Mouse (Mus musculus) hindlimb bud, embryonic 11.5 days (tissue): ENCODE results near the gene Man2b2.

Experiments used
- DNase-seq: peaks from one replicate; pipeline ENCODE4 v3.0.0-alpha.2; 2012; ENCODE audit warnings: low read depth, low spot score; ENCODE audit errors: extremely low spot score

Gene Man2b2

DNA sequence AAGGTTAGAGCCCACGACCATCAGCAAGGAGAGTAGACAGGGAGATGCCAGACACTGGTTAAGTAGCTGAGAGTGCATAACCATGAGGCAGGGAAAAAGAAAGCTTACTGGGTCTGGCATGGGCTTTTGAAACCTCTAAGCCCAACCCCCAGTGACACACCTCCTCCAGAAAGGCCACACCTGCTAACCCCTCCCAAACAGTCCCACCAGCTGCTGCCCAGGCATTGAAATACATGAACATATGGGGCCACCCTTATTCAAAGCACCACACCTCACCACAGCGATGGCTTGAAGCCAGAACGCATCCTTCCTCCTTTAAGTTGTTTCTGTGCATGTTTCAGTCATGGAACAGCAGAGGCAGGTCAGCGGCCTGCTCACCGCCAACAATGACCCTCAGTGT, 57.9 kb downstream of the Man2b2 start:
- DNase-seq = no peak

DNA sequence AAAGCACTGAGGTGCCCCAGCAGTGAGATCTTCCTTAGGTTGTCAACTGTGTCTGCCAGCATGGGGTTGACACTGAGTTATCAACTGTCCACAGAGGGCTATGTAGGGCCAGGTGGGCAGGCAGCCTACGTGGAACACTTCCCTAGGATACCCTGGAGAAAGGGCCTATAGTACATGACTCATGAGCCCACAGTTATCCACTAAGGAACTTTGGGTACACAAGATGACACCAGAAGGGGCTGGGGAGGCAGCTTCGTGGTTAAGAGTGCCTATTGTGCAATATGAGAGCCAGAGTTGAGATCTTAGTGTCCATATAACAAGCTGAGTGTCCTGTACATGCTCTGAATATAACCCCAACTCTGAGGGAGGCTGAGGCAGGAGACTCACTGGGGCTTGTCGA, 60.9 kb downstream of the Man2b2 start:
- no peak for DNase-seq

DNA sequence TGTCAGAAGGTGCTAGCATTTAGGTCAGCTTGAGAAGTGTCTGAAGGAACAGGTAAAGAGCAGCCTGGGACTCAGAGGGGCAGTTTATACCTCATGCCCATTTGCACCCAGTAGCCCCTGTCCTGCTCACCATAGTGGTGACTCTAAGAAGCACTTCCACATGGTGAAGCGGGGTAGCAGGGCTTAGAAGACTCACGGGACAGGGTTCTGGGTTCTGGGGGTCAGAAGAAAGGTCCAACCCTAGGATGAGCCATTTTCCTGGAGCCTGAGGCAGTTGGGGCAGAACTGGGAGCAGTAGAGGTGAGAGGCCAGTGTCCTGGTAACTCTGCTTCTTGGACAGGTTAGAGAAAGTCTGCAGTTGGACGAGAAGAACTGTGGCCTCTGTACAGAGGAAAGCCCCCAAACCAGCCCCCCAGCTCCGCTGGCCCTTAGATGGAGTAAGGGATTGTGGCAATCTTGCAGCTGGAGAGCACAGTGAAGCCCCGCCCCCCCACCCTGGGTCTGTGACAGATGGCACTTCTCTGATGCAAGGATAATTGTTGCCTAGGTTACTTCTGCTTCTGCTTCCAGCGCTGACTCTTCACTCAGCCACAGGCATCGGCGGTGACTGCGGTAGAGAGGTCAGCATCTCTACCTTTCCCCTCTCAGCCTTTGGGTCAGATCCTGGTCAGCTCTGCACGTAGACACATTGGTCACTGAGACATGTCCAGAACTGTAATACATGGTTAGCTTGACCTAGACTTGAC, 63.3 kb downstream of the Man2b2 start:
- no peak for DNase-seq

DNA sequence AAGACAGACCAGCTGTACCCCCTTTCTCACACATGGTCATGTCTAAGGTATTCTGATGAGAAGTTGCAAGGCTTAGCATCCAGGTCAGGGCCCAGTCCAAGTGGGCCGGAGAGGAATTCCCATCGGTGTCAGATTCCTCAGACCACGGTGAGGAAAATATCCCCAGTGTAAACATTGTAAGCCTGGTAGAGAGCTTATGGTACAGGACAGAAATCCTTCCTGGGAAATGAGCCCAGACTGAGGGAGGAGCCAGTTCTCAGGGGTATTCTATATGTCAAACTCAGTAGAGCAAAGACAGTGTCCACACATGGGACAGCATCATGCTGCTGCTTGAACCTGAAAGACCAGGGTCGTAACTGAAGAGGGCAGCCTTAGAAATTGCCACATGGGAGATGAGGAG, 70.6 kb downstream of the Man2b2 start:
- no peak for DNase-seq

DNA sequence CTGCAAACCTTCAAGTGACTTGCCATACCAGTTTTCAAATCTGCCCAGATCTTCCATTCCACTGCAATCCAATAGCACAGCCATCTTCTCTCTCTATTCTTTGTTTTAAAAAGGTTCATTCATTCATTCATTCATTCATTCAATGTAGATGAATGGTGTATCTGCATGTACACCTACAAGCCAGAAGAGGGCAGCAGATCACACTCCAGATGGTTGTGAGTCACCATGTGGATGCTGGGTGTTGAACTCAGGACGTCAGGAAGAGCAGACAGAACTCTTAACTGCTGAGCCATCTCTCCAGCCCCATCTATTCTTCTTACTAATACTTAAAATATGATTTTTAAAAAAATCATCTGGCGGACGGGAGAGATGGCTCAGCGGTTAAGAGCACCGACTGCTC, 73.4 kb downstream of the Man2b2 start:
- no peak for DNase-seq
